Mouse (Mus musculus) C2C12 (cell line): ENCODE results near the gene Aqp3.
A peak's percentile ranks its signal among the peaks of the same experiment; 100 is the strongest.

Experiments used
- CTCF ChIP-seq: IDR thresholded peaks from one replicate; pipeline ENCODE4 v1.5.1; 2011; ENCODE audit not compliant: control insufficient read depth, insufficient read depth, insufficient read length
- FOSL1 ChIP-seq: IDR thresholded peaks from one replicate; pipeline ENCODE4 v1.8.0; 2011; ENCODE audit warnings: mild to moderate bottlenecking, low read length; ENCODE audit not compliant: poor library complexity, insufficient read depth, severe bottlenecking
- MAX ChIP-seq: IDR thresholded peaks from one replicate; pipeline ENCODE4 v1.6.1; 2011; ENCODE audit warnings: mild to moderate bottlenecking, control low read depth
- MYOD1 ChIP-seq: IDR thresholded peaks from one replicate; pipeline ENCODE4 v1.6.1; 2011; ENCODE audit warnings: low read depth; ENCODE audit not compliant: control insufficient read depth, insufficient read length
- MYOG ChIP-seq: IDR thresholded peaks from one replicate; pipeline ENCODE4 v1.6.1; 2011; ENCODE audit not compliant: control insufficient read depth, insufficient read length; ENCODE audit errors: extremely low read depth
- USF1 ChIP-seq: IDR thresholded peaks from one replicate; pipeline ENCODE4 v1.6.1; 2011; ENCODE audit warnings: low read depth, mild to moderate bottlenecking, control low read depth, moderate library complexity

DNA sequence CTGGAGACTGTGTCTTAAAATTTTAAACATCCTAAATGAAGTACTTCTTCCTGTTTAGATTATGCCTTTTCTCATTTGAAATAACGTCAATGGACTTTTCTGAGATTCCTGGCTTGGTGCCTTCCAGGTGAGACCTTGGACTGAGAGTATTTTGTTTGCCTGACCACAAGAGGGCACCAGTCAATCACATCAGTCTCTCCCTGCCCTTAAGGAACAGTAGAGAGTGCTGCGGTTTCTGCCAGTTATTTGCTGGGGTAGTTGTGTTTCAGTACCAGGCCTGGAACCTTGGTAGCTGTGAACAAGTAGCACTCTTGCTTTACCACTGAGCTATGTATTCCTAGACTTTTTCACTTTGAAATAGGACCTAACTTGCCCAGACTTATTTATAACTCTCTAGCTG lies 31.4 kb upstream of the Aqp3 start:
- TF ChIP-seq USF1, result no peak
- peak; percentile 51 for TF ChIP-seq CTCF
- TF ChIP-seq MYOD1, result no peak
- no peak for TF ChIP-seq FOSL1
- TF ChIP-seq MAX, result no peak
- no peak for TF ChIP-seq MYOG
